Mouse (Mus musculus) liver, embryonic 15.5 days (tissue): ENCODE results near the gene Nop56. TPM values are rescaled to one million over a fixed set of nuclear protein-coding genes. Genes with fewer than 3 reads are reported as not detected.
A peak's percentile ranks its signal among the peaks of the same experiment; 100 is the strongest.

Experiments used
- ATAC-seq: fragments of 200-750 bp; cut with Nextera tagmentation; 2 replicates; pipeline ENCODE4 v1.8.0; 2017; ENCODE audit warnings: moderate number of reproducible peaks, mild to moderate bottlenecking, moderate library complexity; ENCODE audit not compliant: insufficient read depth
- H3K27ac ChIP-seq: fragments of 300-500 bp; sonication (generic); replicated peaks from 2 replicates; pipeline ENCODE4 v1.5.1; 2015; ENCODE audit warnings: mild to moderate bottlenecking, inconsistent platforms
- H3K27me3 ChIP-seq: fragments of 300-500 bp; sonication (generic); 2 replicates; pipeline ENCODE4 v1.6.1; 2015; ENCODE audit warnings: mild to moderate bottlenecking, inconsistent platforms
- H3K36me3 ChIP-seq: fragments of 300-500 bp; sonication (generic); replicated peaks from 2 replicates; pipeline ENCODE4 v1.6.1; 2015; ENCODE audit warnings: moderate library complexity, mild to moderate bottlenecking, inconsistent platforms
- H3K4me1 ChIP-seq: fragments of 300-500 bp; sonication (generic); replicated peaks from 2 replicates; pipeline ENCODE4 v1.6.1; 2015; ENCODE audit warnings: inconsistent platforms
- H3K4me2 ChIP-seq: fragments of 300-500 bp; sonication (generic); 2 replicates; pipeline ENCODE4 v1.6.1; 2015; ENCODE audit warnings: moderate library complexity, mild to moderate bottlenecking, inconsistent platforms
- H3K4me3 ChIP-seq: fragments of 300-500 bp; sonication (generic); replicated peaks from 2 replicates; pipeline ENCODE4 v1.5.1; 2015; ENCODE audit warnings: mild to moderate bottlenecking, inconsistent platforms
- H3K9ac ChIP-seq: fragments of 300-500 bp; sonication (generic); 2 replicates; pipeline ENCODE4 v1.6.1; 2015; ENCODE audit warnings: moderate library complexity, mild to moderate bottlenecking, inconsistent platforms
- H3K9me3 ChIP-seq: fragments of 300-500 bp; sonication (generic); replicated peaks from 2 replicates; pipeline ENCODE4 v1.6.1; 2016; ENCODE audit warnings: inconsistent platforms
- WGBS: fragments of 180-500 bp; shearing (Covaris S2); methylation state at CpG from one replicate; pipeline ENCODE4 v1.1.7; 2015; ENCODE audit warnings: mixed read lengths; ENCODE audit not compliant: insufficient replicate concordance; 5-methylcytosine and 5-hydroxymethylcytosine counted together
- polyA plus RNA-seq: library from polyadenylated mRNA; unstranded; fragments of >200 nt; fragmentation: Nextera tagmentation; extraction: Ambion mirVana; gene quantifications from 2 replicates; pipeline ENCODE4 v1.2.1, GENCODE M21; 2015

The Nop56 gene
- polyA plus RNA-seq, 1 experiment from 2014 or later = 149 TPM

GRCm38 (mm10) chr2:130295331-130296133 is 21.3 kb downstream of the Nop56 start:
- peaks cover 14% of the 10 kb centered on the region for H3K4me1 ChIP-seq
- no peaks in the 10 kb centered on the region for H3K9me3 ChIP-seq
- H3K4me3 ChIP-seq = peak overlapping the region; percentile 53
- no peak overlapping the region for H3K9ac ChIP-seq
- H3K4me2 ChIP-seq = peak overlapping the region; percentile 69
- peaks cover 100% of the 10 kb centered on the region for H3K27me3 ChIP-seq
- no peaks in the 10 kb centered on the region for H3K36me3 ChIP-seq
- ATAC-seq = peak; percentile 17; the same call in 1 of the 2 replicates
- under 1% methylated on average over 66 of the region's 99 CpGs for WGBS
- H3K27ac ChIP-seq = no peak overlapping the region

GRCm38 (mm10) chr2:130296134-130296745 is 22.0 kb downstream of the Nop56 start:
- H3K36me3 ChIP-seq = no peaks in the 10 kb centered on the region
- H3K27ac ChIP-seq = no peak overlapping the region
- H3K4me2 ChIP-seq = peak overlapping the region; percentile 69
- H3K9ac ChIP-seq = no peak overlapping the region
- H3K27me3 ChIP-seq = peaks cover 96% of the 10 kb centered on the region
- peak overlapping the region; percentile 53 for H3K4me3 ChIP-seq
- H3K4me1 ChIP-seq = peaks cover 14% of the 10 kb centered on the region
- H3K9me3 ChIP-seq = no peaks in the 10 kb centered on the region
- ATAC-seq = no peak
- WGBS = 7% methylated on average over 20 of the region's 20 CpGs

GRCm38 (mm10) chr2:130297580-130297979 is 23.4 kb downstream of the Nop56 start:
- Histone ChIP-seq H3K4me3 (no peak overlapping the region), H3K27me3 (peaks cover 85% of the 10 kb centered on the region), H3K9ac (no peak overlapping the region), H3K9me3 (no peaks in the 10 kb centered on the region), H3K27ac (no peak overlapping the region), H3K36me3 (no peaks in the 10 kb centered on the region), H3K4me1 (peaks cover 14% of the 10 kb centered on the region), H3K4me2 (no peak overlapping the region)
- WGBS = 58% methylated on average over 9 of the region's 9 CpGs
- no peak for ATAC-seq

GRCm38 (mm10) chr2:130303014-130303413 is 28.8 kb downstream of the Nop56 start:
- 46% methylated on average over 4 of the region's 4 CpGs for WGBS
- Histone ChIP-seq H3K27me3 (peaks cover 35% of the 10 kb centered on the region), H3K4me2 (no peak overlapping the region), H3K9ac (no peak overlapping the region), H3K36me3 (no peaks in the 10 kb centered on the region), H3K27ac (no peak overlapping the region), H3K4me1 (no peaks in the 10 kb centered on the region), H3K4me3 (no peak overlapping the region), H3K9me3 (no peaks in the 10 kb centered on the region)
- ATAC-seq = no peak

- no peak for ATAC-seq
- H3K36me3 ChIP-seq = no peaks in the 10 kb centered on the region
- 32% methylated on average over 1 of the region's 1 CpGs for WGBS
- no peaks in the 10 kb centered on the region for H3K9me3 ChIP-seq
- no peak overlapping the region for H3K4me2 ChIP-seq
- H3K4me3 ChIP-seq = no peak overlapping the region
- H3K4me1 ChIP-seq = no peaks in the 10 kb centered on the region
- no peak overlapping the region for H3K27ac ChIP-seq
- no peak overlapping the region for H3K9ac ChIP-seq
- no peaks in the 10 kb centered on the region for H3K27me3 ChIP-seq
Observed at GRCm38 (mm10) chr2:130327057-130327456, 52.8 kb downstream of the Nop56 start.

Other genes with a start within 250 kb of the Nop56 start
- gene Tgm6, start 162.0 kb upstream of the Nop56 start, polyA plus RNA-seq = not detected in 2 replicates
- gene Snrpb, start 95.0 kb upstream of the Nop56 start, polyA plus RNA-seq = 280 and 286 TPM in 2 replicates
- 0.07 and 0.08 TPM in 2 replicates for gene Tmc2, start 79.2 kb upstream of the Nop56 start, polyA plus RNA-seq
- 101 and 113 TPM in 2 replicates for gene Idh3b, start 10.1 kb downstream of the Nop56 start, polyA plus RNA-seq
- gene Ebf4, start 20.7 kb downstream of the Nop56 start, polyA plus RNA-seq = 0.12 and 0.16 TPM in 2 replicates
- 2.9 and 3.1 TPM in 2 replicates for gene Cpxm1, start 123.1 kb downstream of the Nop56 start, polyA plus RNA-seq
- gene Gm28372, start 130.8 kb downstream of the Nop56 start, polyA plus RNA-seq = not detected in 2 replicates
- not detected in 2 replicates for gene 1700020A23Rik, start 130.8 kb downstream of the Nop56 start, polyA plus RNA-seq
- gene Tmem239, start 132.0 kb downstream of the Nop56 start, polyA plus RNA-seq = not detected in 2 replicates
- 35.0 and 43.4 TPM in 2 replicates for gene Vps16, start 149.9 kb downstream of the Nop56 start, polyA plus RNA-seq
- 3.8 TPM in 2 replicates for gene Pced1a, start 150.3 kb downstream of the Nop56 start, polyA plus RNA-seq
- gene Ptpra, start 175.8 kb downstream of the Nop56 start, polyA plus RNA-seq = 30.0 and 30.7 TPM in 2 replicates